Comparison of ENCODE assay signal across 8 mouse cellular contexts in the genomic region with DNA sequence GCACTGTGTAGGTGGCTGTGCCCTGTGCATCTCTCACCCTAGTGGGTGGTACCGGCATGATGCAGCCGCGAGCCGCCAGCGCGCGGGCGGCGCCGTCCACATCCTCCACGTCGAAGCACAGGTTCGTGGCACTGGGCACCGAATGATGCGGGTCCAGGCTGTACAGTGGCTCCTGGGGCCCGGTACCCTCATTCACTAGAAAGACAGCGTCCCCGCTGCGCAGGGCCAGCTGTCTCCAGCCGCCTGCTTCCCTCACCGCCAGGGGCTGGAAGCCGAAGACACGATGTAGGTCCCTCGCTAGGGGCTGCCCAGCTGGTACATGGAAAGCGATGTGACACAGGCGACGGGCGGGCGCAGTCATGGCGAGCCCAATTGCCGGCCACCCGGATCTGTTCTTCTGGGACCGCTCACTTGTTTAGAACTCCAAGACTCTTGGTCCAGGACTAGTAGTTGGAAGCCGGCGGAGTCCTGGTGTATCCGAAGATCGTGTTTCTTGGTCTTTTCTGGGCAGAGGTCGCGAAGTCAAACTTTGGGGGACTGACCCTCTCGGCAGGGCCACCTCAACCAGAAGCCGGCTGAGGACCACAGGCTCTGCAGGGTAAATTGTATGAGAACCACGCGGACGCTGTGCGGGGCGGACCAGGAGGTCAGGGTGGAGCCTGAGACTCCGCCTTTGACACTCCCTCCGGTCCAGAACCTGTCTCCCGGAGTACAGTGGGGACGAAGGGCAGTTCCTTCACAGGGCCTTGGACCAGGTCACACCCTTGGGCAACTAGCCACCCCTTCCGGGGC. TPM values are rescaled to one million over a fixed set of nuclear protein-coding genes. Genes with fewer than 3 reads are reported as not detected.
DNase-seq lines count a peak whose midpoint lies in the region; ATAC-seq and TF ChIP-seq lines count a peak whose summit lies in the region.

No protein-coding gene starts in this region.

- peak overlapping the region; percentile 93 for H3K4me2 ChIP-seq in embryonic facial prominence, embryonic 11.5 days (ENCODE audit: low read depth, low read length)
- peak overlapping the region; percentile 92 for H3K4me2 ChIP-seq in liver, embryonic 15.5 days
- H3K4me2 ChIP-seq in stomach, embryonic 14.5 days (replicated peaks; ENCODE audit: low read depth, low read length) = peak overlapping the region; percentile 78

- H3K4me1 ChIP-seq in embryonic facial prominence, embryonic 11.5 days (ENCODE audit: control insufficient read depth, insufficient read depth, low read length) = peaks cover 4% of the 10 kb centered on the region
- H3K4me1 ChIP-seq in kidney, adult 2 months (ENCODE audit: control insufficient read depth, insufficient read depth, low read length) = peaks cover 3% of the 10 kb centered on the region; the same call in 1 of the 2 replicates
- H3K4me1 ChIP-seq in liver, embryonic 15.5 days (replicated peaks) = peaks cover 34% of the 10 kb centered on the region
- H3K4me1 ChIP-seq in stomach, embryonic 14.5 days (ENCODE audit: control insufficient read depth, insufficient read depth, low read length) = peaks cover 4% of the 10 kb centered on the region; the same call in 1 of the 2 replicates

- no peaks in the 10 kb centered on the region for H3K9me3 ChIP-seq in embryonic facial prominence, embryonic 11.5 days (replicated peaks; ENCODE audit: control insufficient read depth, low read length)
- H3K9me3 ChIP-seq in liver, embryonic 15.5 days (replicated peaks) = no peaks in the 10 kb centered on the region
- H3K9me3 ChIP-seq in stomach, embryonic 14.5 days (ENCODE audit: control insufficient read depth, low read depth, low read length) = no peaks in the 10 kb centered on the region

- H3K27me3 ChIP-seq in embryonic facial prominence, embryonic 11.5 days (ENCODE audit: control insufficient read depth, insufficient read depth, low read length) = no peaks in the 10 kb centered on the region; the same call in 1 of the 2 replicates
- no peaks in the 10 kb centered on the region for H3K27me3 ChIP-seq in kidney, adult 2 months (replicated peaks; ENCODE audit: control insufficient read depth, insufficient read depth, low read length)
- peaks cover 32% of the 10 kb centered on the region for H3K27me3 ChIP-seq in liver, embryonic 15.5 days
- H3K27me3 ChIP-seq in stomach, embryonic 14.5 days (ENCODE audit: control insufficient read depth, insufficient read depth, low read length) = no peaks in the 10 kb centered on the region; the same call in 1 of the 2 replicates

- peak overlapping the region; percentile 56 for H3K9ac ChIP-seq in embryonic facial prominence, embryonic 11.5 days (replicated peaks; ENCODE audit: low read length)
- H3K9ac ChIP-seq in liver, embryonic 15.5 days = peak overlapping the region; percentile 57; the same call in 1 of the 2 replicates
- H3K9ac ChIP-seq in stomach, embryonic 14.5 days (replicated peaks; ENCODE audit: low read depth, low read length) = no peak overlapping the region; the same call in 1 of the 2 replicates

- peak; percentile 58 for TF ChIP-seq POLR2A in kidney, adult 2 months (IDR thresholded peaks at IDR 0.05; ENCODE audit: low read depth, low read length)

- DNase-seq in 3134 (ENCODE audit: extremely low read depth, insufficient read length, low spot score) = peak; percentile 83
- DNase-seq in adrenal gland, adult 8-10 months = peak; percentile 91
- DNase-seq in embryonic facial prominence, embryonic 11.5 days (ENCODE audit: low spot score) = peak; percentile 64
- DNase-seq in heart, adult 9 months (ENCODE audit: low spot score in 2 of 2) = peak; percentile 81 to 84
- DNase-seq in kidney, adult 2 months = peak; percentile 97
- DNase-seq in naive thymus-derived CD4-positive, alpha-beta T cell, adult 2 months (ENCODE audit: low read depth) = peak; percentile 64

- under 1% methylated on average over 51 of the region's 51 CpGs for WGBS in embryonic facial prominence, embryonic 11.5 days
- 1% methylated on average over 51 of the region's 51 CpGs for WGBS in kidney, adult 2 months
- under 1% methylated on average over 51 of the region's 51 CpGs for WGBS in liver, embryonic 15.5 days (ENCODE audit: insufficient replicate concordance)
- under 1% methylated on average over 51 of the region's 51 CpGs for WGBS in stomach, embryonic 14.5 days

- TF ChIP-seq CTCF in kidney, adult 2 months (conservative IDR thresholded peaks at IDR 0.05; ENCODE audit: insufficient read depth, insufficient read length, low read depth, low read length) = 0 out of 2 replicates have a peak, but pooled peaks have one; percentile 23

- ATAC-seq in embryonic facial prominence, embryonic 11.5 days (replicated peaks; ENCODE audit: insufficient number of reproducible peaks, low FRiP score, low TSS enrichment, low read depth) = peak; percentile 60
- ATAC-seq in liver, embryonic 15.5 days (ENCODE audit: insufficient read depth) = peak; percentile 73
- peak; percentile 73 for ATAC-seq in stomach, embryonic 14.5 days (ENCODE audit: insufficient number of reproducible peaks, insufficient read depth, low FRiP score, low read depth)

- H3K27ac ChIP-seq in embryonic facial prominence, embryonic 11.5 days (replicated peaks; ENCODE audit: low read depth, low read length) = no peak overlapping the region
- no peak overlapping the region for H3K27ac ChIP-seq in kidney, adult 2 months (ENCODE audit: insufficient read depth, low read depth, low read length)
- no peak overlapping the region for H3K27ac ChIP-seq in liver, embryonic 15.5 days (replicated peaks)
- no peak overlapping the region for H3K27ac ChIP-seq in stomach, embryonic 14.5 days (ENCODE audit: low read length)

- no peaks in the 10 kb centered on the region for H3K36me3 ChIP-seq in embryonic facial prominence, embryonic 11.5 days (replicated peaks; ENCODE audit: control insufficient read depth, insufficient read depth, low read depth, low read length)
- no peaks in the 10 kb centered on the region for H3K36me3 ChIP-seq in kidney, adult 2 months (ENCODE audit: control insufficient read depth, insufficient read depth, low read length)
- H3K36me3 ChIP-seq in liver, embryonic 15.5 days (replicated peaks) = no peaks in the 10 kb centered on the region
- peaks cover 3% of the 10 kb centered on the region; the same call in 1 of the 2 replicates for H3K36me3 ChIP-seq in stomach, embryonic 14.5 days (ENCODE audit: control insufficient read depth, insufficient read depth, low read length)

- H3K4me3 ChIP-seq in embryonic facial prominence, embryonic 11.5 days (ENCODE audit: low read depth, low read length) = peak overlapping the region; percentile 48
- peak overlapping the region; percentile 57 for H3K4me3 ChIP-seq in kidney, adult 2 months (ENCODE audit: insufficient read depth, low read depth, low read length)
- peak overlapping the region; percentile 64 for H3K4me3 ChIP-seq in liver, embryonic 15.5 days (replicated peaks)
- H3K4me3 ChIP-seq in stomach, embryonic 14.5 days (ENCODE audit: low read depth, low read length) = peak overlapping the region; percentile 44

RNA-seq across cellular contexts. Expression of gene Hpdl, which starts 0.4 kb away (rescaled TPM):
- total RNA-seq in adrenal gland, adult 8-10 months (2022) = 1 to 10 TPM; 1.6 to 3.4 (median 3.0) TPM
- polyA plus RNA-seq in embryonic facial prominence, embryonic 11.5 days (2014; fragmentation: Nextera tagmentation; extraction: Ambion mirVana) = 1.2 and 1.7 TPM in 2 replicates
- 2.1 and 2.5 TPM in 2 replicates for polyA plus RNA-seq in kidney, adult 2 months (2012; rRNA removed)
- 0.18 and 0.30 TPM in 2 replicates for polyA plus RNA-seq in liver, embryonic 15.5 days (2015; fragmentation: Nextera tagmentation; extraction: Ambion mirVana)
- 0.22 and 1.2 TPM in 2 replicates for polyA plus RNA-seq in stomach, embryonic 14.5 days (2014; fragmentation: Nextera tagmentation; extraction: Ambion mirVana)

RNA-seq across cellular contexts. Expression of gene Mutyh, which starts 13.6 kb away (rescaled TPM):
- total RNA-seq in adrenal gland, adult 8-10 months (2022) = 10 to 100 TPM in 1 of 4 experiments, 1 to 10 TPM in 3; 3.5 to 15.4 (median 6.8) TPM
- polyA plus RNA-seq in embryonic facial prominence, embryonic 11.5 days (2014; fragmentation: Nextera tagmentation; extraction: Ambion mirVana) = 13.9 and 17.7 TPM in 2 replicates
- polyA plus RNA-seq in kidney, adult 2 months (2012; rRNA removed) = 2.7 and 2.9 TPM in 2 replicates
- polyA plus RNA-seq in liver, embryonic 15.5 days (2015; fragmentation: Nextera tagmentation; extraction: Ambion mirVana) = 3.0 and 3.2 TPM in 2 replicates
- polyA plus RNA-seq in stomach, embryonic 14.5 days (2014; fragmentation: Nextera tagmentation; extraction: Ambion mirVana) = 13.9 and 16.6 TPM in 2 replicates

RNA-seq across cellular contexts. Expression of gene Toe1, which starts 13.7 kb away (rescaled TPM):
- 10 to 100 TPM; 22.0 to 25.3 (median 22.4) TPM for total RNA-seq in adrenal gland, adult 8-10 months (2022)
- polyA plus RNA-seq in embryonic facial prominence, embryonic 11.5 days (2014; fragmentation: Nextera tagmentation; extraction: Ambion mirVana) = 36.1 and 39.0 TPM in 2 replicates
- 19.2 and 19.6 TPM in 2 replicates for polyA plus RNA-seq in kidney, adult 2 months (2012; rRNA removed)
- polyA plus RNA-seq in liver, embryonic 15.5 days (2015; fragmentation: Nextera tagmentation; extraction: Ambion mirVana) = 14.3 and 14.8 TPM in 2 replicates
- polyA plus RNA-seq in stomach, embryonic 14.5 days (2014; fragmentation: Nextera tagmentation; extraction: Ambion mirVana) = 31.8 and 33.7 TPM in 2 replicates

RNA-seq across cellular contexts. Expression of gene Zswim5, which starts 56.1 kb away (rescaled TPM):
- total RNA-seq in adrenal gland, adult 8-10 months (2022) = 1 to 10 TPM; 4.9 to 7.2 (median 5.6) TPM
- polyA plus RNA-seq in embryonic facial prominence, embryonic 11.5 days (2014; fragmentation: Nextera tagmentation; extraction: Ambion mirVana) = 3.0 and 3.3 TPM in 2 replicates
- 7.4 and 7.5 TPM in 2 replicates for polyA plus RNA-seq in kidney, adult 2 months (2012; rRNA removed)
- polyA plus RNA-seq in liver, embryonic 15.5 days (2015; fragmentation: Nextera tagmentation; extraction: Ambion mirVana) = 0.02 and 0.05 TPM in 2 replicates
- polyA plus RNA-seq in stomach, embryonic 14.5 days (2014; fragmentation: Nextera tagmentation; extraction: Ambion mirVana) = 0.49 and 0.69 TPM in 2 replicates
